Comparison of ENCODE assay signal across 10 mouse cellular contexts in the genomic region with DNA sequence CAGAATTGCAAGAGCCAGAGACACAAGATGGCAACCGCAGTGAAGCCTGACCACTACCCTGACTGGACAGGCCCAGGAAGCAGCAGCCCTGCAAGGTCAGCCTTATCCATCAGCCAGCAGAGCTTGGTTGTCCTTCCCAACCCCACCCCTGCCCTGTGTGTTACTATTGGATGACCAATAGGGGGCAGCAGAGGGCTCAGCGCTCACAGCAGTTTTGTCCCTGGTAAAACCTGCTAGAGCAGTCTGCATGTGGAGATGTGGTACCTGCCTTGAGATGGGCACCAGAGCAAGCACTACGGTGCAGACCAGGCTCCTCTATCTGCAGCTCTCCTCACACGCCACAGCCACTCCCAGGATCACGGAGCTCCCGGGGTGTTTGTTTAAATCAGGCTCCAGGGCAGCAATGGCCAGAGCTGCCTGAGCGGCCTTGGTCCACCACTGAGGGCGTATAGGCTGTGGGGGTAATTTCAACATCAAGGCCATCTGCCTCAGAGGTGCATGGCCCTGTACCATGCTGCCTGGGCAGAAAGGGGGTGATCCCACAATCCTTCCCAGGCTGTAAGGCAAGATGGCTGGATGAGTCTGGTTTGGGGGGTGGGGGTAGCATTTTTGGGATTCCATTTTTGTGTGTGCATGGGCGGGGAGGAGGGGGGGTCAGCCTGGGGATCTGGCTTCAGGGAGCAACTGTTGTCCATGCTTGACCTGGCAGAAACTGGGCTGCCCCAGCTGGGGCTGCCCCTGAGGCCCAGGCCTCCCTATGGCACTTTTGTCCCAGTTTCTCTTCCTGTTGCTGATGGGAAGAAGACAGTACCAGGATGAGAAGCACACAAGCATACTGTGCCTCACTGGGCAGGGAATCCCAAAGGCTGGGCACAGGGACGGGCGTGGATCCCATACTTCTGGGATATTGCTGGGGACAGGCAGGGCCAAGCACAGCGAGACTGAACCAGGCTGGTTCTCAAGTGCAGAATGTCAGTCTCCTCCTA. TPM values are rescaled to one million over a fixed set of nuclear protein-coding genes. Genes with fewer than 3 reads are reported as not detected.
DNase-seq lines count a peak whose midpoint lies in the region; ATAC-seq and TF ChIP-seq lines count a peak whose summit lies in the region.
"Had no signal": no experiment of that assay in that cellular context is flagged by ENCODE, and none has a peak within 500 bp of the region (broad histone marks: within the 10 kb centered on the region; RNA-seq: fewer than 3 reads in every experiment).

No protein-coding gene starts in this region.

- H3K9ac ChIP-seq in kidney, embryonic 16.5 days (replicated peaks; ENCODE audit: low read length): no peak overlapping the region

- H3K4me3 ChIP-seq in gastrocnemius, adult 2 months: no peak overlapping the region
- H3K4me3 ChIP-seq in kidney, embryonic 16.5 days (ENCODE audit: low read length): no peak overlapping the region

- intact Hi-C loops in gastrocnemius, adult 2 months (cut with DNase I): no loop called here

- POLR2A ChIA-PET in Patski (lab: Charles Lee): no interaction called here

- CTCF ChIA-PET in Patski (lab: Charles Lee): interaction anchor here (0.6 to 1.4 kb wide), 8 partner anchors 9 to 120 kb away, joined by 3 to 6 read pairs (median 3); no protein-coding TSS in a partner anchor

- no peak overlapping the region for H3K4me2 ChIP-seq in kidney, embryonic 16.5 days (replicated peaks; ENCODE audit: low read depth, low read length)

- H3K27me3 ChIP-seq in Patski: no peaks in the 10 kb centered on the region
- H3K27me3 ChIP-seq in kidney, embryonic 16.5 days (ENCODE audit: insufficient read depth, low read length): no peaks in the 10 kb centered on the region
- no peaks in the 10 kb centered on the region for H3K27me3 ChIP-seq in splenic B cell, adult 2 months (ENCODE audit: control insufficient read depth, insufficient read depth, low read length, poor library complexity, severe bottlenecking)

- 57% methylated on average over 12 of the region's 12 CpGs for WGBS in kidney, embryonic 16.5 days

- DNase-seq in gastrocnemius, adult 2 months: peak; percentile 65
- no peak for DNase-seq in gastrocnemius, adult 8-10 months (ENCODE audit: low spot score in 2 of 2)
- peak; percentile 3 for DNase-seq in Patski (ENCODE audit: low read depth, low spot score)
- peak; percentile 82 to 84 for DNase-seq in cerebellum, postnatal 10 days
- peak; percentile 24 for DNase-seq in heart, adult 8-10 months (ENCODE audit: low spot score)
- DNase-seq in lung, postnatal 25 days (ENCODE audit: low spot score): peak; percentile 64
- DNase-seq in splenic B cell, adult 2 months (ENCODE audit: low read depth, low spot score): peak; percentile 75

- ATAC-seq in Patski: peak; percentile 47
- peak; percentile 60 for ATAC-seq in kidney, embryonic 16.5 days (ENCODE audit: low FRiP score, low TSS enrichment)

- no peaks in the 10 kb centered on the region for H3K4me1 ChIP-seq in kidney, embryonic 16.5 days (ENCODE audit: insufficient read depth, low read length)

- peak; percentile 83 for TF ChIP-seq CTCF in gastrocnemius, adult 2 months (IDR thresholded peaks at IDR 0.05)
- peak; percentile 77 for TF ChIP-seq CTCF in Patski (IDR thresholded peaks at IDR 0.05)

- no peaks in the 10 kb centered on the region for H3K36me3 ChIP-seq in kidney, embryonic 16.5 days (ENCODE audit: insufficient read depth, low read length)
- H3K36me3 ChIP-seq in splenic B cell, adult 2 months (ENCODE audit: control insufficient read depth, insufficient read depth, low read length, poor library complexity, severe bottlenecking): no peaks in the 10 kb centered on the region

- no peak overlapping the region; the same call in 1 of the 2 replicates for H3K27ac ChIP-seq in gastrocnemius, adult 2 months
- H3K27ac ChIP-seq in kidney, embryonic 16.5 days (ENCODE audit: low read length): no peak overlapping the region

- in situ Hi-C loops in Patski (cut with MboI; ENCODE audit: low pct_unique_long_range_greater_than_20kb): no loop called here

- H3K9me3 ChIP-seq in kidney, embryonic 16.5 days (ENCODE audit: low read length): no peaks in the 10 kb centered on the region

RNA-seq across cellular contexts. Expression of a gene that starts 16.5 kb away (rescaled TPM):
- 1 to 10 TPM; 1.4 to 3.1 TPM for total RNA-seq in gastrocnemius, adult 2 months (2021)
- total RNA-seq in gastrocnemius, adult 8-10 months (2022): 1 to 10 TPM; 1.1 to 1.5 (median 1.3) TPM
- polyA plus RNA-seq in Patski (2021): not detected
- under 1 TPM; 0.35 to 0.83 (median 0.55) TPM for total RNA-seq in heart, adult 8-10 months (2022)
- polyA plus RNA-seq in kidney, embryonic 16.5 days (2015; fragmentation: Nextera tagmentation; extraction: Ambion mirVana): 0.09 TPM in 1 of 2 replicates, not detected in the other
- total RNA-seq: adrenal gland, postnatal 4 days had no signal

RNA-seq across cellular contexts. Expression of a gene that starts 27.7 kb away (rescaled TPM):
- total RNA-seq in gastrocnemius, adult 2 months (2021): 1 to 10 TPM; 7.5 to 9.6 TPM
- total RNA-seq in gastrocnemius, adult 8-10 months (2022): 1 to 10 TPM; 7.2 to 9.4 (median 8.7) TPM
- 16.5 TPM for polyA plus RNA-seq in Patski (2021)
- 10 to 100 TPM in 1 of 4 experiments, 1 to 10 TPM in 3; 8.3 to 10.3 (median 8.8) TPM for total RNA-seq in heart, adult 8-10 months (2022)
- 11.3 and 11.8 TPM in 2 replicates for polyA plus RNA-seq in kidney, embryonic 16.5 days (2015; fragmentation: Nextera tagmentation; extraction: Ambion mirVana)

RNA-seq across cellular contexts. Expression of a gene that starts 27.9 kb away (rescaled TPM):
- 10 to 100 TPM; 11.4 to 14.1 TPM for total RNA-seq in gastrocnemius, adult 2 months (2021)
- total RNA-seq in gastrocnemius, adult 8-10 months (2022): 10 to 100 TPM; 10.2 to 13.4 (median 10.9) TPM
- 15.2 TPM for polyA plus RNA-seq in Patski (2021)
- 10 to 100 TPM; 14.6 to 18.5 (median 16.0) TPM for total RNA-seq in heart, adult 8-10 months (2022)
- 30.8 and 39.7 TPM in 2 replicates for polyA plus RNA-seq in kidney, embryonic 16.5 days (2015; fragmentation: Nextera tagmentation; extraction: Ambion mirVana)

RNA-seq across cellular contexts. Expression of a gene that starts 30.6 kb away (rescaled TPM):
- not detected for total RNA-seq in gastrocnemius, adult 2 months (2021)
- not detected for total RNA-seq in gastrocnemius, adult 8-10 months (2022)
- not detected for polyA plus RNA-seq in Patski (2021)
- total RNA-seq in heart, adult 8-10 months (2022): not detected
- polyA plus RNA-seq in kidney, embryonic 16.5 days (2015; fragmentation: Nextera tagmentation; extraction: Ambion mirVana): 0.10 and 0.20 TPM in 2 replicates
- total RNA-seq: adrenal gland, postnatal 4 days had no signal
- polyA plus RNA-seq: neural tube, embryonic 14.5 days had no signal

RNA-seq across cellular contexts. Expression of a gene that starts 52.5 kb away (rescaled TPM):
- 1 to 10 TPM; 3.3 to 3.6 TPM for total RNA-seq in gastrocnemius, adult 2 months (2021)
- total RNA-seq in gastrocnemius, adult 8-10 months (2022): 1 to 10 TPM; 2.8 to 3.8 (median 3.6) TPM
- 33.3 TPM for polyA plus RNA-seq in Patski (2021)
- 1 to 10 TPM; 6.7 to 8.1 (median 7.4) TPM for total RNA-seq in heart, adult 8-10 months (2022)
- 40.4 and 41.0 TPM in 2 replicates for polyA plus RNA-seq in kidney, embryonic 16.5 days (2015; fragmentation: Nextera tagmentation; extraction: Ambion mirVana)

Comparison
In these comparisons a context has a peak if more than half of its experiments do, and no peak if none do; other contexts are left out.
1. DNase-seq: peak in gastrocnemius, adult 2 months (single experiment), Patski (single experiment), cerebellum, postnatal 10 days (2 of 2), heart, adult 8-10 months (single experiment), lung, postnatal 25 days (single experiment) and splenic B cell, adult 2 months (single experiment); none in gastrocnemius, adult 8-10 months (0 of 2).